Mouse (Mus musculus): ENCODE results near the gene Sdr9c7. TPM values are rescaled to one million over a fixed set of nuclear protein-coding genes. Genes with fewer than 3 reads are reported as not detected.
"Not testable (repeated sequence)": the region's sequence is repeated elsewhere in the genome, so short reads cannot be mapped to it uniquely, and the experiment has no call there.

Gene Sdr9c7
- polyA plus RNA-seq, 1 experiment from 2014 or later: not detected

GRCm38 (mm10) chr10:127903116-127903515 lies 4.8 kb downstream of the Sdr9c7 start:
- TF ChIP-seq EP300 (IDR thresholded peaks at IDR 0.05): no peak
- TF ChIP-seq CTCF (IDR thresholded peaks at IDR 0.05): no peak

GRCm38 (mm10) chr10:127904718-127905446 lies 6.6 kb downstream of the Sdr9c7 start:
- H3K9me3 ChIP-seq (ENCODE audit: low read length): no peaks in the 10 kb centered on the region
- H3K27ac ChIP-seq (ENCODE audit: low read length): no peak overlapping the region

More at GRCm38 (mm10) chr10:127903116-127903515, 4.8 kb downstream of the Sdr9c7 start:
- Histone ChIP-seq H3K27me3 (replicated peaks; ENCODE audit: insufficient read depth, low read length) (no peaks in the 10 kb centered on the region), H3K4me2 (replicated peaks; ENCODE audit: low read depth, low read length) (no peak overlapping the region), H3K9me3 (ENCODE audit: low read length) (no peaks in the 10 kb centered on the region), H3K27ac (ENCODE audit: low read length) (no peak overlapping the region), H3K36me3 (ENCODE audit: insufficient read depth, low read length) (no peaks in the 10 kb centered on the region), H3K9ac (replicated peaks; ENCODE audit: low read depth) (no peak overlapping the region), H3K4me1 (ENCODE audit: insufficient read depth, low read depth, low read length) (no peaks in the 10 kb centered on the region; the same call in 1 of the 2 replicates), H3K4me3 (ENCODE audit: low read depth, low read length) (no peak overlapping the region)
- ATAC-seq: no peak
- WGBS: 38% methylated on average over 1 of the region's 1 CpGs
- DNase-seq (ENCODE audit: low spot score): no peak

GRCm38 (mm10) chr10:127906138-127906537 lies 7.8 kb downstream of the Sdr9c7 start:
- Histone ChIP-seq H3K4me2 (replicated peaks; ENCODE audit: low read depth, low read length) (no peak overlapping the region), H3K9me3 (ENCODE audit: low read length) (no peaks in the 10 kb centered on the region), H3K27ac (ENCODE audit: low read length) (no peak overlapping the region), H3K27me3 (replicated peaks; ENCODE audit: insufficient read depth, low read length) (no peaks in the 10 kb centered on the region), H3K36me3 (ENCODE audit: insufficient read depth, low read length) (no peaks in the 10 kb centered on the region), H3K4me3 (ENCODE audit: low read depth, low read length) (no peak overlapping the region), H3K4me1 (ENCODE audit: insufficient read depth, low read depth, low read length) (no peaks in the 10 kb centered on the region; the same call in 1 of the 2 replicates), H3K9ac (replicated peaks; ENCODE audit: low read depth) (no peak overlapping the region)
- no peak for TF ChIP-seq CTCF (IDR thresholded peaks at IDR 0.05)
- 84% methylated on average over 2 of the region's 2 CpGs for WGBS
- DNase-seq (ENCODE audit: low spot score) (no peak), ATAC-seq (no peak)

More at GRCm38 (mm10) chr10:127904718-127905446, 6.6 kb downstream of the Sdr9c7 start:
- H3K4me1 ChIP-seq (ENCODE audit: insufficient read depth, low read depth, low read length): no peaks in the 10 kb centered on the region; the same call in 1 of the 2 replicates
- H3K4me3 ChIP-seq (ENCODE audit: low read depth, low read length): no peak overlapping the region
- 38% methylated on average over 7 of the region's 7 CpGs for WGBS
- ATAC-seq (peak; percentile 86), DNase-seq (ENCODE audit: low spot score) (peak; percentile 41)
- no peak overlapping the region for H3K9ac ChIP-seq (replicated peaks; ENCODE audit: low read depth)
- H3K36me3 ChIP-seq (ENCODE audit: insufficient read depth, low read length): no peaks in the 10 kb centered on the region
- H3K4me2 ChIP-seq (replicated peaks; ENCODE audit: low read depth, low read length): no peak overlapping the region
- no peak for TF ChIP-seq EP300 (IDR thresholded peaks at IDR 0.05)
- TF ChIP-seq CTCF (IDR thresholded peaks at IDR 0.05): no peak
- no peaks in the 10 kb centered on the region for H3K27me3 ChIP-seq (replicated peaks; ENCODE audit: insufficient read depth, low read length)

GRCm38 (mm10) chr10:127907386-127907951 lies 9.2 kb downstream of the Sdr9c7 start:
- TF ChIP-seq EP300 (IDR thresholded peaks at IDR 0.05): no peak
- TF ChIP-seq CTCF (IDR thresholded peaks at IDR 0.05): no peak
- Histone ChIP-seq H3K27me3 (replicated peaks; ENCODE audit: insufficient read depth, low read length) (no peaks in the 10 kb centered on the region), H3K36me3 (ENCODE audit: insufficient read depth, low read length) (no peaks in the 10 kb centered on the region), H3K4me1 (ENCODE audit: insufficient read depth, low read depth, low read length) (no peaks in the 10 kb centered on the region; the same call in 1 of the 2 replicates), H3K9ac (replicated peaks; ENCODE audit: low read depth) (no peak overlapping the region), H3K4me3 (ENCODE audit: low read depth, low read length) (no peak overlapping the region), H3K27ac (ENCODE audit: low read length) (no peak overlapping the region), H3K4me2 (replicated peaks; ENCODE audit: low read depth, low read length) (no peak overlapping the region), H3K9me3 (ENCODE audit: low read length) (no peaks in the 10 kb centered on the region)
- ATAC-seq: no peak
- DNase-seq (ENCODE audit: low spot score): no peak

- DNase-seq (ENCODE audit: low spot score): no peak
- Histone ChIP-seq H3K9ac (replicated peaks; ENCODE audit: low read depth) (no peak overlapping the region), H3K36me3 (ENCODE audit: insufficient read depth, low read length) (no peaks in the 10 kb centered on the region), H3K4me2 (replicated peaks; ENCODE audit: low read depth, low read length) (no peak overlapping the region), H3K4me1 (ENCODE audit: insufficient read depth, low read depth, low read length) (no peaks in the 10 kb centered on the region), H3K4me3 (ENCODE audit: low read depth, low read length) (no peak overlapping the region), H3K27ac (ENCODE audit: low read length) (no peak overlapping the region), H3K27me3 (replicated peaks; ENCODE audit: insufficient read depth, low read length) (no peaks in the 10 kb centered on the region), H3K9me3 (ENCODE audit: low read length) (no peaks in the 10 kb centered on the region)
- TF ChIP-seq EP300 (IDR thresholded peaks at IDR 0.05) (no peak), CTCF (IDR thresholded peaks at IDR 0.05) (no peak)
- 78% methylated on average over 1 of the region's 1 CpGs for WGBS
- no peak for ATAC-seq
Observed at GRCm38 (mm10) chr10:127915578-127915977, 17.3 kb downstream of the Sdr9c7 start.

- WGBS: 86% methylated on average over 3 of the region's 3 CpGs
- H3K4me3 ChIP-seq (ENCODE audit: low read depth, low read length); H3K4me1 ChIP-seq (ENCODE audit: insufficient read depth, low read depth, low read length); H3K9ac ChIP-seq (replicated peaks; ENCODE audit: low read depth); DNase-seq (ENCODE audit: low spot score); H3K27ac ChIP-seq (ENCODE audit: low read length); H3K27me3 ChIP-seq (replicated peaks; ENCODE audit: insufficient read depth, low read length); ATAC-seq; H3K36me3 ChIP-seq (ENCODE audit: insufficient read depth, low read length); H3K4me2 ChIP-seq (replicated peaks; ENCODE audit: low read depth, low read length); H3K9me3 ChIP-seq (ENCODE audit: low read length): not testable (repeated sequence)
Observed at GRCm38 (mm10) chr10:127917183-127917582, 18.9 kb downstream of the Sdr9c7 start.

Data from lung, postnatal 0 days (tissue).